Mouse (Mus musculus): ENCODE data around the gene 9930021J03Rik.

9930021J03Rik gene

GRCm38 (mm10) chr19:29696309-29696708 lies 109.5 kb downstream of the 9930021J03Rik start:
- DNase-seq (ENCODE audit: low spot score in 2 of 2), result no peak

GRCm38 (mm10) chr19:29695071-29695470 lies 110.7 kb downstream of the 9930021J03Rik start:
- no peak for DNase-seq (ENCODE audit: low spot score in 2 of 2)

GRCm38 (mm10) chr19:29683844-29684540 lies 121.8 kb downstream of the 9930021J03Rik start:
- peak; percentile 82 to 83 for DNase-seq (ENCODE audit: low spot score in 2 of 2)

GRCm38 (mm10) chr19:29680182-29681152 lies 125.3 kb downstream of the 9930021J03Rik start:
- DNase-seq (ENCODE audit: low spot score in 2 of 2), result no peak

GRCm38 (mm10) chr19:29678181-29678778 lies 127.5 kb downstream of the 9930021J03Rik start:
- DNase-seq (ENCODE audit: low spot score in 2 of 2), result no peak

GRCm38 (mm10) chr19:29676479-29677193 lies 129.2 kb downstream of the 9930021J03Rik start:
- DNase-seq (ENCODE audit: low spot score in 2 of 2), result no peak

GRCm38 (mm10) chr19:29675562-29676078 lies 130.2 kb downstream of the 9930021J03Rik start:
- no peak for DNase-seq (ENCODE audit: low spot score in 2 of 2)

GRCm38 (mm10) chr19:29674946-29675345 lies 130.8 kb downstream of the 9930021J03Rik start:
- DNase-seq (ENCODE audit: low spot score in 2 of 2), result no peak

GRCm38 (mm10) chr19:29672660-29673059 lies 133.1 kb downstream of the 9930021J03Rik start:
- DNase-seq (ENCODE audit: low spot score in 2 of 2), result no peak

GRCm38 (mm10) chr19:29671160-29671559 lies 134.6 kb downstream of the 9930021J03Rik start:
- no peak for DNase-seq (ENCODE audit: low spot score in 2 of 2)

- DNase-seq (ENCODE audit: low spot score in 2 of 2), result no peak
These were observed 135.5 kb downstream of the 9930021J03Rik start for GRCm38 (mm10) chr19:29670247-29670646.

GRCm38 (mm10) chr19:29668135-29668534 lies 137.7 kb downstream of the 9930021J03Rik start:
- no peak for DNase-seq (ENCODE audit: low spot score in 2 of 2)

- no peak for DNase-seq (ENCODE audit: low spot score in 2 of 2)
These were observed 138.7 kb downstream of the 9930021J03Rik start for GRCm38 (mm10) chr19:29666965-29667594.

- no peak for DNase-seq (ENCODE audit: low spot score in 2 of 2)
These were observed 139.6 kb downstream of the 9930021J03Rik start for GRCm38 (mm10) chr19:29666164-29666563.

GRCm38 (mm10) chr19:29664934-29665333 lies 140.9 kb downstream of the 9930021J03Rik start:
- DNase-seq (ENCODE audit: low spot score in 2 of 2), result no peak
